Mouse (Mus musculus): Measurements from ENCODE around the gene Lnx1.
A peak's percentile ranks its signal among the peaks of the same experiment; 100 is the strongest.

Gene Lnx1

GRCm38 (mm10) chr5:74702766-74703165 is at the start of gene Lnx1:
Lnx1 (minus strand) TSS chr5:74702912.
- no peak for DNase-seq

- DNase-seq, result no peak
These were observed 47.8 kb upstream of the Lnx1 start for GRCm38 (mm10) chr5:74750501-74750900.

- DNase-seq, result no peak
These were observed 44.8 kb upstream of the Lnx1 start for GRCm38 (mm10) chr5:74747476-74747875.

GRCm38 (mm10) chr5:74740951-74741350 is 38.2 kb upstream of the Lnx1 start:
- DNase-seq, result no peak

- DNase-seq, result no peak
These were observed 36.7 kb upstream of the Lnx1 start for GRCm38 (mm10) chr5:74739435-74739834.

GRCm38 (mm10) chr5:74738312-74738711 is 35.6 kb upstream of the Lnx1 start:
- DNase-seq, result no peak

GRCm38 (mm10) chr5:74733885-74734558 is 31.3 kb upstream of the Lnx1 start:
- no peak for DNase-seq

- DNase-seq, result no peak
These were observed 29.9 kb upstream of the Lnx1 start for GRCm38 (mm10) chr5:74732613-74733012.

- DNase-seq, result no peak
These were observed 27.9 kb upstream of the Lnx1 start for GRCm38 (mm10) chr5:74730601-74731000.

- no peak for DNase-seq
These were observed 26.9 kb upstream of the Lnx1 start for GRCm38 (mm10) chr5:74729567-74729966.

GRCm38 (mm10) chr5:74728186-74728585 is 25.5 kb upstream of the Lnx1 start:
- no peak for DNase-seq

GRCm38 (mm10) chr5:74727319-74727718 is 24.6 kb upstream of the Lnx1 start:
- no peak for DNase-seq

- no peak for DNase-seq
These were observed 22.8 kb upstream of the Lnx1 start for GRCm38 (mm10) chr5:74725541-74725940.

- no peak for DNase-seq
These were observed 19.1 kb upstream of the Lnx1 start for GRCm38 (mm10) chr5:74721816-74722215.

GRCm38 (mm10) chr5:74720661-74721060 is 17.9 kb upstream of the Lnx1 start:
- DNase-seq, result no peak

- no peak for DNase-seq
These were observed 13.5 kb upstream of the Lnx1 start for GRCm38 (mm10) chr5:74716165-74716564.

GRCm38 (mm10) chr5:74712811-74713210 is 10.1 kb upstream of the Lnx1 start:
- DNase-seq, result no peak

GRCm38 (mm10) chr5:74711988-74712387 is 9.3 kb upstream of the Lnx1 start:
- DNase-seq, result no peak

- DNase-seq, result no peak
These were observed 8.3 kb upstream of the Lnx1 start for GRCm38 (mm10) chr5:74711056-74711455.

- DNase-seq, result no peak
These were observed 7.5 kb upstream of the Lnx1 start for GRCm38 (mm10) chr5:74710181-74710580.

- DNase-seq, result peak; percentile 83
These were observed 1.7 kb upstream of the Lnx1 start for GRCm38 (mm10) chr5:74704460-74704790.

- no peak for DNase-seq
These were observed 1.2 kb upstream of the Lnx1 start for GRCm38 (mm10) chr5:74703741-74704459.

- DNase-seq, result no peak
These were observed 1.8 kb downstream of the Lnx1 start for GRCm38 (mm10) chr5:74700918-74701317.

- DNase-seq, result no peak
These were observed 3.0 kb downstream of the Lnx1 start for GRCm38 (mm10) chr5:74699673-74700072.

GRCm38 (mm10) chr5:74697534-74697933 is 5.2 kb downstream of the Lnx1 start:
- no peak for DNase-seq
